Mouse (Mus musculus): ENCODE measurements around the gene Tmppe. TPM values are rescaled to one million over a fixed set of nuclear protein-coding genes. Genes with fewer than 3 reads are reported as not detected.
"Not testable (repeated sequence)": the region's sequence is repeated elsewhere in the genome, so short reads cannot be mapped to it uniquely, and the experiment has no call there.

Tmppe gene
- polyA plus RNA-seq (2015; fragmentation: Nextera tagmentation; extraction: Ambion mirVana): 5.7 and 5.8 TPM in 2 replicates

GRCm38 (mm10) chr9:114400949-114401684 lies at the start of gene Tmppe, which contains the start of gene Glb1:
Gene Tmppe (plus strand): TSS chr9:114401105.
Gene Glb1 (plus strand): TSS chr9:114401076.
- Histone ChIP-seq H3K9ac (ENCODE audit: low read length) (peak within 1 kb of the TSS; percentile 95), H3K4me1 (replicated peaks; ENCODE audit: control insufficient read depth, insufficient read depth) (0 out of 2 replicates have a peak, but pooled peaks cover 2% of the 10 kb centered on the region), H3K36me3 (ENCODE audit: control insufficient read depth, insufficient read depth, low read length) (peaks cover 18% of the 10 kb centered on the region), H3K4me2 (replicated peaks; ENCODE audit: low read depth) (peak within 1 kb of the TSS; percentile 73), H3K27ac (replicated peaks) (peak within 1 kb of the TSS; percentile 97), H3K4me3 (ENCODE audit: low read depth, low read length) (peak within 1 kb of the TSS; percentile 92), H3K9me3 (ENCODE audit: control insufficient read depth, low read length) (0 out of 2 replicates have a peak, but pooled peaks cover 6% of the 10 kb centered on the region), H3K27me3 (ENCODE audit: control insufficient read depth, insufficient read depth, low read length) (no peaks in the 10 kb centered on the region)
- under 1% methylated on average over 72 of the region's 73 CpGs for WGBS
- TF ChIP-seq EP300 (optimal IDR thresholded peaks at IDR 0.05): no peak
- peak; percentile 66 for TF ChIP-seq CTCF (IDR thresholded peaks at IDR 0.05; ENCODE audit: low read depth)
- DNase-seq (ENCODE audit: low spot score) (peak; percentile 93), ATAC-seq (ENCODE audit: low FRiP score, low TSS enrichment) (peak; percentile 95)

- H3K27ac ChIP-seq (replicated peaks): no peak overlapping the region
- ATAC-seq (ENCODE audit: low FRiP score, low TSS enrichment) (peak; percentile 90), DNase-seq (ENCODE audit: low spot score) (peak; percentile 91)
- H3K4me1 ChIP-seq (replicated peaks; ENCODE audit: control insufficient read depth, insufficient read depth): no peaks in the 10 kb centered on the region
- no peak for TF ChIP-seq CTCF (IDR thresholded peaks at IDR 0.05; ENCODE audit: low read depth)
- TF ChIP-seq EP300 (optimal IDR thresholded peaks at IDR 0.05): no peak
- peak overlapping the region; percentile 82 for H3K4me2 ChIP-seq (replicated peaks; ENCODE audit: low read depth)
- H3K9ac ChIP-seq (ENCODE audit: low read length): peak overlapping the region; percentile 53
- H3K9me3 ChIP-seq (ENCODE audit: control insufficient read depth, low read length): no peaks in the 10 kb centered on the region
- H3K36me3 ChIP-seq (ENCODE audit: control insufficient read depth, insufficient read depth, low read length): no peaks in the 10 kb centered on the region
- H3K4me3 ChIP-seq (ENCODE audit: low read depth, low read length): peak overlapping the region; percentile 53
- H3K27me3 ChIP-seq (ENCODE audit: control insufficient read depth, insufficient read depth, low read length): no peaks in the 10 kb centered on the region
- WGBS: under 1% methylated on average over 48 of the region's 48 CpGs
Measured at GRCm38 (mm10) chr9:114367783-114368470, 33.0 kb upstream of the Tmppe start.

GRCm38 (mm10) chr9:114368471-114368858 lies 32.4 kb upstream of the Tmppe start:
- Histone ChIP-seq H3K4me1 (replicated peaks; ENCODE audit: control insufficient read depth, insufficient read depth) (no peaks in the 10 kb centered on the region), H3K4me2 (replicated peaks; ENCODE audit: low read depth) (peak overlapping the region; percentile 82), H3K27ac (replicated peaks) (no peak overlapping the region), H3K36me3 (ENCODE audit: control insufficient read depth, insufficient read depth, low read length) (no peaks in the 10 kb centered on the region), H3K27me3 (ENCODE audit: control insufficient read depth, insufficient read depth, low read length) (no peaks in the 10 kb centered on the region), H3K4me3 (ENCODE audit: low read depth, low read length) (peak overlapping the region; percentile 53), H3K9me3 (ENCODE audit: control insufficient read depth, low read length) (no peaks in the 10 kb centered on the region), H3K9ac (ENCODE audit: low read length) (peak overlapping the region; percentile 53)
- ATAC-seq (ENCODE audit: low FRiP score, low TSS enrichment) (0 out of 2 replicates have a peak, but pooled peaks have one; percentile 15), DNase-seq (ENCODE audit: low spot score) (no peak)
- TF ChIP-seq CTCF (IDR thresholded peaks at IDR 0.05; ENCODE audit: low read depth) (no peak), EP300 (optimal IDR thresholded peaks at IDR 0.05) (no peak)
- WGBS: 10% methylated on average over 12 of the region's 12 CpGs

- not testable (repeated sequence) for H3K36me3 ChIP-seq (ENCODE audit: control insufficient read depth, insufficient read depth, low read length); H3K27me3 ChIP-seq (ENCODE audit: control insufficient read depth, insufficient read depth, low read length); H3K27ac ChIP-seq (replicated peaks); DNase-seq (ENCODE audit: low spot score); H3K4me2 ChIP-seq (replicated peaks; ENCODE audit: low read depth); ATAC-seq (ENCODE audit: low FRiP score, low TSS enrichment); H3K4me1 ChIP-seq (replicated peaks; ENCODE audit: control insufficient read depth, insufficient read depth); H3K4me3 ChIP-seq (ENCODE audit: low read depth, low read length); H3K9ac ChIP-seq (ENCODE audit: low read length); H3K9me3 ChIP-seq (ENCODE audit: control insufficient read depth, low read length)
- 56% methylated on average over 5 of the region's 5 CpGs for WGBS
- TF ChIP-seq CTCF (IDR thresholded peaks at IDR 0.05; ENCODE audit: low read depth): peak; percentile 55
Measured at GRCm38 (mm10) chr9:114369389-114369788, 31.5 kb upstream of the Tmppe start.

GRCm38 (mm10) chr9:114371717-114372116 lies 29.2 kb upstream of the Tmppe start:
- not testable (repeated sequence) for H3K4me3 ChIP-seq (ENCODE audit: low read depth, low read length); DNase-seq (ENCODE audit: low spot score)
- 27% methylated on average over 5 of the region's 5 CpGs for WGBS

More at GRCm38 (mm10) chr9:114371717-114372116, 29.2 kb upstream of the Tmppe start:
- not testable (repeated sequence) for H3K4me2 ChIP-seq (replicated peaks; ENCODE audit: low read depth); H3K27ac ChIP-seq (replicated peaks); ATAC-seq (ENCODE audit: low FRiP score, low TSS enrichment); H3K4me1 ChIP-seq (replicated peaks; ENCODE audit: control insufficient read depth, insufficient read depth); H3K9ac ChIP-seq (ENCODE audit: low read length); H3K36me3 ChIP-seq (ENCODE audit: control insufficient read depth, insufficient read depth, low read length); H3K9me3 ChIP-seq (ENCODE audit: control insufficient read depth, low read length); H3K27me3 ChIP-seq (ENCODE audit: control insufficient read depth, insufficient read depth, low read length)
- TF ChIP-seq CTCF (IDR thresholded peaks at IDR 0.05; ENCODE audit: low read depth): peak; percentile 25; the same call in 1 of the 2 replicates

Measured in stomach, postnatal 0 days (tissue).